13 mouse cellular contexts compared by ENCODE assay signal in genomic region chr7:112074868-112075267, GRCm38 (mm10).
"Had no signal": no experiment of that assay in that cellular context is flagged by ENCODE, and none has a peak within 500 bp of the region (broad histone marks: within the 10 kb centered on the region; RNA-seq: fewer than 3 reads in every experiment).

No protein-coding gene starts in this region.

- H3K4me3 ChIP-seq: limb, embryonic 10.5 days; liver, embryonic 15.5 days; midbrain, embryonic 13.5 days had no signal

- H3K27ac ChIP-seq: kidney, postnatal 0 days; limb, embryonic 10.5 days; liver, embryonic 15.5 days; macrophage; midbrain, embryonic 13.5 days had no signal

- ATAC-seq: midbrain, embryonic 13.5 days had no signal

- DNase-seq: kidney, adult 8-10 months; kidney, postnatal 36 days; lung, adult 2 months; lung, postnatal 10 days; right cerebral cortex, adult 18-20 months; right cerebral cortex, postnatal 25 days; thymus, adult 18-20 months; thymus, postnatal 14 days had no signal
